Mouse (Mus musculus): Measurements from ENCODE around the gene Agps.

Gene Agps

GRCm38 (mm10) chr2:75824846-75825245 lies 7.1 kb upstream of the Agps start:
- in situ Hi-C loops (cut with MboI; ENCODE audit: unreplicated experiment in 2 of 2), result no loop called here

DNA sequence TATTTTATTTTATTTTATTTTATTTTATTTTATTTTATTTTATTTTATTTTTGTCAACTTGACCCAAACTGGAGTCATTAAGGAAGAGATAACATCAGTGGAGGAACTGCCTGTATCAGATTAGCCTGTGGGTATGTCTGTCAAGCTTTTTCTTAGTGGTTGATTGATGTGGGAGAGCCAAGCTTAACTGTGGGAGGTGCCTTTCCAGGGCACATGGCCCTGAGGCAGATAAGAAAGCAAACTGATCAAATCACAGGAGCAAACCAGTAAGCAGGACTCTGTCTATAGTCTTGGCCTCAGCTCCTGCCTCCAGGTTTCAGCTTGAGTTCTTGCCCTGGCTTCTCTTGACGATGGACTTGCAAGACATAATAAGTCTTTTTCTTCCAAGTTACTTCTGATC lies 6.4 kb upstream of the Agps start:
- in situ Hi-C loops (cut with MboI; ENCODE audit: unreplicated experiment in 2 of 2), result no loop called here

- in situ Hi-C loops (cut with MboI; ENCODE audit: unreplicated experiment in 2 of 2), result no loop called here
These were observed 2.9 kb upstream of the Agps start for GRCm38 (mm10) chr2:75828931-75829610.

GRCm38 (mm10) chr2:75830233-75830632 lies 1.7 kb upstream of the Agps start:
- in situ Hi-C loops (cut with MboI; ENCODE audit: unreplicated experiment in 2 of 2), result no loop called here

DNA sequence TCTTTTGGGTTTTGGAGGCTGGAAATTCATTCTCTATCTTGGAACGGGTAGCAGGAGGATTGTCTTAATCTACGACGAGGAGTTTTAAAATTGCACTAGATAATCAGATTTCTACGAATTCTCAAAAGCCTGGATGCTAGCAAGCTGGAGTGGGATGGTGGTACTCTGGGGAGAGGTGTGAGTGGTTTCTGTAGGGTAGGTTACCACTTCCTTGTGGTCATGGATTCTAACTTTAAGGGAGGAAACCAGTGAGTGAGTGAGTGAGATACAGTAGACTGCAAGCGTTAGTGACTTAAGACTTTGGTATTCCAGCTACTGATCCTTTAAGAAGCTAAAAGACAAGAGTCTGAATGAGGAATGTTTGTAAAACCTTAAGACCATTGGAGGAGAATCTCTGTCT lies 804 bp downstream of the Agps start:
- in situ Hi-C loops (cut with MboI; ENCODE audit: unreplicated experiment in 2 of 2), result no loop called here

DNA sequence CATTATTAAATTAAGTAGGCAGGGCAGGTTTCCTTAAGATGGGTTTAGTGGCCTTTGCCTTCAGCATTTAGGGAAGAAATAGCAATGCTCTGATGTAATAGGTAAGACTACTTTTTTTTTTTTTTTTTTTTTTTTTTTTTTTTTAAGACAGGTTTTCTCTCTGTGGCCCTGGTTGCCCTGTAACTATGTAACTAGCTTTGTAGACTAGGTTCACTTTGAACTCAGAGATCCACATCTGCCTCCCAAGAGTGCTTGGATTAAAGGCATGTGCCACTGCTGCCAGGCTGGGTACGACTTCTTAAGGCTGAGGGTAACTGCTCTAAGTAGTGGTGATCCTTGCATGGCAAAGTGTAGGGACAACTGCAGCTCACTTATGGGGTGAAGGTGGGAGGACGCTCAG lies 2.5 kb downstream of the Agps start:
- in situ Hi-C loops (cut with MboI; ENCODE audit: unreplicated experiment in 2 of 2), result no loop called here

DNA sequence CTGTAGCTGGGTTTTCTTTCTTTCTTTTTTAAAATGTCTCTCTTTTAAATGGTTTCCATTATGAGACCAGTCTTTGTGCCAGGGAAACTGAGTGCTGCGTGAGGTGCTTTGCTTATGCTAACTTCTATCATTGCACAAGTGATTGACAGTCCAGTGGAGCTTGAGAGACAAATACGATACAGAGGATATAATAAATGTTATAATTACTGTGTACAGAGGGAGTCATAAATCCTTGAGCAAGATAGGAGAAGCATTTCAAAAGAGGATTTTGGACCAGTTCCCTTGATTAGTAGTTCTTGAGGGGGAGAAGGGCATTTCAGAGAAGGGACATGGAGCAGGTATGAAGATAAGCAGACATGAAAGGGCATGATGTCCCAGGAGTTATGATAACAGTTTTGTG lies 10.3 kb downstream of the Agps start:
- in situ Hi-C loops (cut with MboI; ENCODE audit: unreplicated experiment in 2 of 2), result loop anchor here in 1 of 2 experiments (10.0 kb wide), 1 partner anchor 238 kb away; no protein-coding TSS in a partner anchor

GRCm38 (mm10) chr2:75847708-75848107 lies 15.7 kb downstream of the Agps start:
- in situ Hi-C loops (cut with MboI; ENCODE audit: unreplicated experiment in 2 of 2), result loop anchor here (5.0 to 10.0 kb wide), 3 partner anchors 60 to 243 kb away; no protein-coding TSS in a partner anchor

- in situ Hi-C loops (cut with MboI; ENCODE audit: unreplicated experiment in 2 of 2), result no loop called here
These were observed 20.5 kb downstream of the Agps start for GRCm38 (mm10) chr2:75852483-75852882.

DNA sequence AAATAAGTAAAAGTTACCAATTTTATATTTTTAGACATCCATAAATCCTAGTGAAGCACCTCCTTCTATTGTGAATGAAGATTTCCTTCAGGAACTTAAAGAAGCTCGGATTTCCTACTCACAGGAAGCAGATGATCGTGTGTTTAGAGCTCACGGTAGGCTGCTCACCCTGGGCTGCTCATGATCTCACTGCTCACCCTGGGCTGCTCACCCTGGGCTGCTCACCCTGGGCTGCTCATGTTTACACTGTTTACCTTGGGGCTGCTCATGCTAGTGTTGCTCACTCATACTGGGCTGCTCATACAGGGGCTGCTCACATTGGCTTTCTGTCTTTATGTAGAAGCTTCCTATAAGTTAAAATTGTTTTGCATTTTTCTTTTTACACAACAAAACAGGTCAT lies 22.2 kb downstream of the Agps start:
- in situ Hi-C loops (cut with MboI; ENCODE audit: unreplicated experiment in 2 of 2), result no loop called here

DNA sequence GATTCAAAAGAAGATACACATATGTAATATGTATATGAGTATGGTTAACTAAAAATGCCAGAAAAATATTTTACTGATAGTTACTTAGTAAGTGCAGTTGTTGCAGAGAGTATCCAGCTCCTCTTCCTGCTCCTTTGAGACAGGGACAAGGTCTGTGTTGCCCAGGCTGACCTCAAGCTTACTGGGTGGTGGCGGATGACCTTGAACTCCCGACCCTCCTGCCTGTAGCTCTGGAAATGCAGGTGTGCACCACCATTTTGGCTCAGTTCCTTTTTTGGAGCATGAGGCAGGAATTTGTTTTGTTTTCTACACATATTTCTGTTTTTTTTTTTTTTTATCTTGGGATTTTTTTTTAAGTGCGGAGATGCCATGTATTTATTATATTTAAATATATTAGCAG lies 29.1 kb downstream of the Agps start:
- in situ Hi-C loops (cut with MboI; ENCODE audit: unreplicated experiment in 2 of 2), result no loop called here

DNA sequence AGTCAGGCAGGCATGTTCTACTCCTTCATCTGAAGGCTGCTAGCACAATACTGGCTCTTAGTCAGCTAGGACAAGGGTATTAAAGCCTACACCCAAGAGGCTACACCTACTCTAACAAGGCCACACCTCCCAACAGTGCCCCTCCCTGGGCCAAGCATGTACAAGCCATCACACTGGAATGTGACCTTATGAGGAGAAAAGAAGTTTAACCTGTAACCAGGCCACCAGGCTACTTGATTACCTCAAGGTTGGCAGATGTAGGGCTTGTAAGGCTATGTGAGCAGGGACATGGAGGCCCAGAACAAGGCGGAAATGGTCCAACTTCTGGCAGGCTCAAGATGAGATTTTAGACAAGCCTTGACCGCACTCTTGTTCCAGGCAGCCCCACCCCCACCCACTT lies 37.6 kb downstream of the Agps start:
- in situ Hi-C loops (cut with MboI; ENCODE audit: unreplicated experiment in 2 of 2), result no loop called here

- in situ Hi-C loops (cut with MboI; ENCODE audit: unreplicated experiment in 2 of 2), result no loop called here
These were observed 42.1 kb downstream of the Agps start for GRCm38 (mm10) chr2:75874008-75874559.

- in situ Hi-C loops (cut with MboI; ENCODE audit: unreplicated experiment in 2 of 2), result loop anchor here in 1 of 2 experiments (25.0 kb wide), 2 partner anchors 233 to 1833 kb away; no protein-coding TSS in a partner anchor
These were observed 47.8 kb downstream of the Agps start for GRCm38 (mm10) chr2:75879791-75880190.

- in situ Hi-C loops (cut with MboI; ENCODE audit: unreplicated experiment in 2 of 2), result loop anchor here in 1 of 2 experiments (25.0 kb wide), 2 partner anchors 229 to 1829 kb away; no protein-coding TSS in a partner anchor
These were observed 51.6 kb downstream of the Agps start for GRCm38 (mm10) chr2:75883543-75883942.

DNA sequence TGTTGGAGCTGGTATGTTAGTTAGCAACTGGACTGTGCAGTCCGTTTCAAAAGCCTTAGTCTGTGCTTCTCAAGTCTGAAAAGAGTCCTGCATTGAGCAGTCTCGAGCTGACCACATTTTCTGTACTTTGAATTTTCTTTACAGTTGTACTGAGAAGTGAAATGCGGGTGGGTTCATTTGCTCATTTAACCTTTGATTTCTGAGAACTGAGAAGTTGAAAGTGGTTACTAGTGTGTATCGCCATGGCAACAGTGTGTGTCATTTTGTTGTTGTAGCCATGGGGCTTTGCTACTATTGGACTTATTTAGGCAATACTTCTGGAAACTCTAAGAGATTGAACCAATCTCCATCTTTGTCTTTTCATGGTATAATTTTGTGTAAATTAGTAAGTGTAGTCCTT lies 60.0 kb downstream of the Agps start:
- in situ Hi-C loops (cut with MboI; ENCODE audit: unreplicated experiment in 2 of 2), result loop anchor here in 1 of 2 experiments (25.0 kb wide), 2 partner anchors 220 to 1820 kb away; no protein-coding TSS in a partner anchor

DNA sequence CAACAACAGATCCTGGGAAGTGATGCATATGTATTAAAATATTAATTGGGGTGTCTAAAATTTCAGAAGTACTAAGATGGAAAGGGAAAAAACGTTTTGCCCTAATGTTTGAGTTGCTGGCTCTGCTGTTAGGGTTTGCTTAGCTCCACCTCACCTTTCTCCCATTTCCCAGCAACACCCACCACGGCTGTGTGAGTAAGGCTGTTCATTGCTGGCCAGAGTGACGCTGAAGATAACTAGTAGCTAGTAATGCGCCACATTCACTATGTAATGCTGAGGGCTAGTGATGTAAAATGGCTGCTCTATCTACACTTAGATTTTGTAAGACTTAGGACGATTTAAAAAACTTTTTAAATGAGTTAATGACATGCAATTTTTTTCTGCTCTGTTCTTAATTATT lies 63.7 kb downstream of the Agps start:
- in situ Hi-C loops (cut with MboI; ENCODE audit: unreplicated experiment in 2 of 2), result loop anchor here in 1 of 2 experiments (25.0 kb wide), 2 partner anchors 217 to 1817 kb away; no protein-coding TSS in a partner anchor

DNA sequence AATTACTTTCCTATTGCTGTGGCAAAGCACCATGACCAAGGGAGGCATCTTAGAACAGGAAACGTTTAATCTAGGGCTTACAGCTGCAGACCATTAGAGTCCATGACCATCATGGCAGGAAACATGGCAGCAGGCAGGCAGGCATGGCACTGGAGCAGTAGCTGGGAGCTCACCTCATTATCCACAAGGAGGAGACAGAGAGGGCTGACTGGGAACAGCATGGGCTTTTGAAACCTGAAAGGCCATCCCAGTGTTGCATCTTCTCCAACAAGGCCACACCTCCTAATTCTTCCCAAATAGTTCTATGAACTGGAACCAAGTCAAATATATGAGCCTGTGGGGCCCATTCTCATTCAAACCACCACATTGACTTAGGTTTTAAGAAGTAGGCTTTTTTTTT lies 68.3 kb downstream of the Agps start:
- in situ Hi-C loops (cut with MboI; ENCODE audit: unreplicated experiment in 2 of 2), result no loop called here

GRCm38 (mm10) chr2:75901869-75902268 lies 69.9 kb downstream of the Agps start:
- in situ Hi-C loops (cut with MboI; ENCODE audit: unreplicated experiment in 2 of 2), result no loop called here

DNA sequence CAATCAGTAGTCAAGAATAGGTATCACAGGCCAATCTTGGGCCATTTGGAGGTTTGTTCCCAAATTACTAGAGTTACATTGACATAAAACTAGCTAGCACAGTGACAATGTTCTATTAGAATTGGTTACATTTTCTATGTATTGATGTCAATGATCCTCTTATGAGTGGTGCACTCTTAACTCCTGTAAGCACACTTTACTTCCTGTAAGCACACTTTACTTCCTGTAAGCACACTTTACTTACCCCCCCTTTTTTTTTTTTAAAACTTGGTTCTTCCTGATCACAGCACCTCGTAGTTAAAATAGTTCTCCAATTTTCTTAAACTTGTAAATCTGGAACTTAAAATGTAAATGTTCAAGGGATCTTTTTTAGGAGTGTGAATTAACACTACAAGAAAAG lies 75.2 kb downstream of the Agps start:
- in situ Hi-C loops (cut with MboI; ENCODE audit: unreplicated experiment in 2 of 2), result no loop called here

- in situ Hi-C loops (cut with MboI; ENCODE audit: unreplicated experiment in 2 of 2), result no loop called here
These were observed 83.1 kb downstream of the Agps start for GRCm38 (mm10) chr2:75915040-75915439.

GRCm38 (mm10) chr2:75923807-75924340 lies 91.9 kb downstream of the Agps start:
- in situ Hi-C loops (cut with MboI; ENCODE audit: unreplicated experiment in 2 of 2), result no loop called here
